Mouse (Mus musculus) lung, embryonic 16.5 days (tissue): ENCODE measurements around the gene Exosc5. TPM values are rescaled to one million over a fixed set of nuclear protein-coding genes. Genes with fewer than 3 reads are reported as not detected.

Experiments used
- ATAC-seq: fragments of 200-750 bp; cut with Nextera tagmentation; 2 replicates; pipeline ENCODE4 v1.8.0; 2017; ENCODE audit warnings: low read depth, mild to moderate bottlenecking, moderate library complexity
- H3K27ac ChIP-seq: fragments of 300-500 bp; sonication (generic); 2 replicates; pipeline ENCODE4 v1.5.1; 2014; ENCODE audit warnings: mild to moderate bottlenecking, control low read depth, low read length
- H3K27me3 ChIP-seq: fragments of 300-500 bp; sonication (generic); 2 replicates; pipeline ENCODE4 v1.6.1; 2014; ENCODE audit warnings: low read depth, low read length, mixed read lengths; ENCODE audit not compliant: control insufficient read depth, insufficient read depth
- H3K36me3 ChIP-seq: fragments of 300-500 bp; sonication (generic); 2 replicates; pipeline ENCODE4 v1.6.1; 2014; ENCODE audit warnings: low read length; ENCODE audit not compliant: control insufficient read depth, insufficient read depth
- H3K4me1 ChIP-seq: fragments of 300-500 bp; sonication (generic); replicated peaks from 2 replicates; pipeline ENCODE4 v1.6.1; 2014; ENCODE audit warnings: low read length, mixed read lengths; ENCODE audit not compliant: control insufficient read depth, insufficient read depth
- H3K4me2 ChIP-seq: fragments of 300-500 bp; sonication (generic); 2 replicates; pipeline ENCODE4 v1.6.1; 2014; ENCODE audit warnings: low read depth, low read length, control low read depth
- H3K4me3 ChIP-seq: fragments of 300-500 bp; sonication (generic); 2 replicates; pipeline ENCODE4 v1.5.1; 2014; ENCODE audit warnings: mild to moderate bottlenecking, low read length, control low read depth
- H3K9ac ChIP-seq: fragments of 300-500 bp; sonication (generic); 2 replicates; pipeline ENCODE4 v1.6.1; 2014; ENCODE audit warnings: low read length, control low read depth
- H3K9me3 ChIP-seq: fragments of 300-500 bp; sonication (generic); 2 replicates; pipeline ENCODE4 v1.6.1; 2016; ENCODE audit warnings: low read length; ENCODE audit not compliant: control insufficient read depth
- WGBS: fragments of 180-500 bp; shearing (Covaris S2); extraction: QIAGEN DNeasy Blood & Tissue Kit; methylation state at CpG from one replicate; pipeline ENCODE4 v1.1.7; 2014; 5-methylcytosine and 5-hydroxymethylcytosine counted together
- polyA plus RNA-seq: library from polyadenylated mRNA; unstranded; fragments of >200 nt; fragmentation: Nextera tagmentation; extraction: Ambion mirVana; gene quantifications from 2 replicates; pipeline ENCODE4 v1.2.1, GENCODE M21; 2015

Exosc5 gene
- polyA plus RNA-seq, 1 experiment from 2014 or later = 71.2 TPM

- peak overlapping the region; percentile 70 for H3K4me2 ChIP-seq
Measured at GRCm38 (mm10) chr7:25619722-25619991, 39.3 kb upstream of the Exosc5 start.

GRCm38 (mm10) chr7:25620101-25620500 is 38.9 kb upstream of the Exosc5 start:
- Histone ChIP-seq H3K4me1 (no peaks in the 10 kb centered on the region; the same call in 1 of the 2 replicates), H3K36me3 (no peaks in the 10 kb centered on the region), H3K4me2 (peak overlapping the region; percentile 70), H3K4me3 (peak overlapping the region; percentile 69), H3K27me3 (no peaks in the 10 kb centered on the region), H3K27ac (no peak overlapping the region), H3K9me3 (no peaks in the 10 kb centered on the region), H3K9ac (no peak overlapping the region)
- ATAC-seq = no peak
- WGBS = 87% methylated on average over 5 of the region's 5 CpGs

More at GRCm38 (mm10) chr7:25619722-25619991, 39.3 kb upstream of the Exosc5 start:
- Histone ChIP-seq H3K9ac (peak overlapping the region; percentile 70), H3K4me1 (no peaks in the 10 kb centered on the region; the same call in 1 of the 2 replicates), H3K27me3 (no peaks in the 10 kb centered on the region), H3K27ac (0 out of 2 replicates have a peak overlapping the region, but pooled peaks have one; percentile 12), H3K9me3 (no peaks in the 10 kb centered on the region), H3K36me3 (no peaks in the 10 kb centered on the region), H3K4me3 (peak overlapping the region; percentile 69)
- WGBS = 13% methylated on average over 5 of the region's 5 CpGs
- ATAC-seq = no peak

- Histone ChIP-seq H3K27ac (no peak overlapping the region), H3K9me3 (no peaks in the 10 kb centered on the region), H3K4me3 (no peak overlapping the region), H3K4me1 (no peaks in the 10 kb centered on the region; the same call in 1 of the 2 replicates), H3K27me3 (no peaks in the 10 kb centered on the region), H3K4me2 (no peak overlapping the region), H3K9ac (no peak overlapping the region), H3K36me3 (no peaks in the 10 kb centered on the region)
- ATAC-seq = no peak
- WGBS = 85% methylated on average over 11 of the region's 11 CpGs
Measured at GRCm38 (mm10) chr7:25620751-25621150, 38.2 kb upstream of the Exosc5 start.

GRCm38 (mm10) chr7:25623857-25624370 is 35.0 kb upstream of the Exosc5 start:
- Histone ChIP-seq H3K27me3 (no peaks in the 10 kb centered on the region), H3K9me3 (no peaks in the 10 kb centered on the region), H3K27ac (no peak overlapping the region), H3K4me1 (peaks cover 21% of the 10 kb centered on the region), H3K9ac (no peak overlapping the region), H3K36me3 (no peaks in the 10 kb centered on the region), H3K4me3 (no peak overlapping the region), H3K4me2 (no peak overlapping the region)
- WGBS = 90% methylated on average over 11 of the region's 11 CpGs
- no peak for ATAC-seq

GRCm38 (mm10) chr7:25624851-25625250 is 34.1 kb upstream of the Exosc5 start:
- H3K4me1 ChIP-seq = peaks cover 21% of the 10 kb centered on the region
- 61% methylated on average over 5 of the region's 5 CpGs for WGBS
- H3K27ac ChIP-seq = no peak overlapping the region; the same call in 1 of the 2 replicates

GRCm38 (mm10) chr7:25625594-25626250 is 33.2 kb upstream of the Exosc5 start:
- Histone ChIP-seq H3K9ac (no peak overlapping the region), H3K27me3 (no peaks in the 10 kb centered on the region), H3K4me2 (no peak overlapping the region), H3K4me3 (no peak overlapping the region), H3K4me1 (peaks cover 21% of the 10 kb centered on the region), H3K27ac (no peak overlapping the region), H3K36me3 (peaks cover 8% of the 10 kb centered on the region), H3K9me3 (no peaks in the 10 kb centered on the region)
- WGBS = 72% methylated on average over 10 of the region's 10 CpGs
- no peak for ATAC-seq

More at GRCm38 (mm10) chr7:25624851-25625250, 34.1 kb upstream of the Exosc5 start:
- Histone ChIP-seq H3K36me3 (peaks cover 2% of the 10 kb centered on the region), H3K4me3 (no peak overlapping the region), H3K4me2 (no peak overlapping the region), H3K9ac (peak overlapping the region; percentile 9; the same call in 1 of the 2 replicates), H3K27me3 (no peaks in the 10 kb centered on the region), H3K9me3 (no peaks in the 10 kb centered on the region)
- peak; percentile 13; the same call in 1 of the 2 replicates for ATAC-seq

GRCm38 (mm10) chr7:25626509-25627430 is 32.2 kb upstream of the Exosc5 start, which contains the start of gene B3gnt8:
TSS of gene B3gnt8 (plus strand) at chr7:25626654.
- 13% methylated on average over 29 of the region's 29 CpGs for WGBS
- no peaks in the 10 kb centered on the region for H3K27me3 ChIP-seq
- H3K4me3 ChIP-seq = peak within 1 kb of the TSS; percentile 58
- H3K9me3 ChIP-seq = no peaks in the 10 kb centered on the region
- H3K4me1 ChIP-seq = peaks cover 21% of the 10 kb centered on the region
- ATAC-seq = peak; percentile 41
- peaks cover 9% of the 10 kb centered on the region for H3K36me3 ChIP-seq
- H3K9ac ChIP-seq = peak within 1 kb of the TSS; percentile 79
- peak within 1 kb of the TSS; percentile 69 for H3K27ac ChIP-seq
- peak within 1 kb of the TSS; percentile 91 for H3K4me2 ChIP-seq

GRCm38 (mm10) chr7:25627431-25628322 is 31.3 kb upstream of the Exosc5 start:
- peak overlapping the region; percentile 69 for H3K27ac ChIP-seq
- peak overlapping the region; percentile 58 for H3K4me3 ChIP-seq
- peak overlapping the region; percentile 79 for H3K9ac ChIP-seq
- no peaks in the 10 kb centered on the region for H3K27me3 ChIP-seq
- H3K36me3 ChIP-seq = peaks cover 9% of the 10 kb centered on the region
- peaks cover 21% of the 10 kb centered on the region for H3K4me1 ChIP-seq
- 9% methylated on average over 38 of the region's 38 CpGs for WGBS
- H3K4me2 ChIP-seq = peak overlapping the region; percentile 91
- H3K9me3 ChIP-seq = no peaks in the 10 kb centered on the region
- ATAC-seq = peak; percentile 92
